Mouse (Mus musculus) kidney, postnatal 0 days (tissue): Measurements from ENCODE around the gene Wars2. TPM values are rescaled to one million over a fixed set of nuclear protein-coding genes. Genes with fewer than 3 reads are reported as not detected.

ENCODE experiments used
- ATAC-seq: fragments of 200-750 bp; cut with Nextera tagmentation; replicated peaks from 2 replicates; pipeline ENCODE4 v1.8.0; 2017; ENCODE audit warnings: low read depth, moderate number of reproducible peaks, moderate TSS enrichment, moderate library complexity; ENCODE audit not compliant: low FRiP score
- DNase-seq: peaks from one replicate; pipeline ENCODE4 v3.0.0-alpha.2; 2016; ENCODE audit warnings: low spot score
- H3K27ac ChIP-seq: fragments of 300-500 bp; sonication (generic); 2 replicates; pipeline ENCODE4 v1.5.1; 2014; ENCODE audit warnings: mild to moderate bottlenecking
- H3K27me3 ChIP-seq: fragments of 300-500 bp; sonication (generic); 2 replicates; pipeline ENCODE4 v1.6.1; 2014; ENCODE audit warnings: low read length, mixed read lengths; ENCODE audit not compliant: insufficient read depth
- H3K36me3 ChIP-seq: fragments of 300-500 bp; sonication (generic); 2 replicates; pipeline ENCODE4 v1.6.1; 2014; ENCODE audit warnings: low read length, mixed read lengths; ENCODE audit not compliant: insufficient read depth
- H3K4me1 ChIP-seq: fragments of 300-500 bp; sonication (generic); replicated peaks from 2 replicates; pipeline ENCODE4 v1.6.1; 2014; ENCODE audit warnings: antibody characterized with exemption, low read length, mixed read lengths; ENCODE audit not compliant: insufficient read depth
- H3K4me2 ChIP-seq: fragments of 300-500 bp; sonication (generic); 2 replicates; pipeline ENCODE4 v1.6.1; 2014; ENCODE audit warnings: mild to moderate bottlenecking, low read length, moderate library complexity, mixed read lengths
- H3K4me3 ChIP-seq: fragments of 300-500 bp; sonication (generic); replicated peaks from 2 replicates; pipeline ENCODE4 v1.5.1; 2014; ENCODE audit warnings: low read depth, low read length
- H3K9ac ChIP-seq: fragments of 300-500 bp; sonication (generic); 2 replicates; pipeline ENCODE4 v1.6.1; 2014; ENCODE audit warnings: low read depth, low read length
- H3K9me3 ChIP-seq: fragments of 300-500 bp; sonication (generic); replicated peaks from 2 replicates; pipeline ENCODE4 v1.6.1; 2016; ENCODE audit warnings: low read length, inconsistent platforms, mixed read lengths
- CTCF ChIP-seq: IDR thresholded peaks from 2 replicates; pipeline ENCODE4 v1.5.1; 2016; ENCODE audit warnings: antibody characterized with exemption, low read depth, mild to moderate bottlenecking, moderate library complexity
- WGBS: fragments of 180-500 bp; shearing (Covaris S2); extraction: QIAGEN DNeasy Blood & Tissue Kit; methylation state at CpG from one replicate; pipeline ENCODE4 v1.1.7; 2014; 5-methylcytosine and 5-hydroxymethylcytosine counted together
- polyA plus RNA-seq: library from polyadenylated mRNA; unstranded; fragments of >200 nt; fragmentation: Nextera tagmentation; extraction: Ambion mirVana; gene quantifications from 2 replicates; pipeline ENCODE4 v1.2.1, GENCODE M21; 2015

The Wars2 gene
- polyA plus RNA-seq, 1 experiment from 2014 or later: 6.4 TPM

DNA sequence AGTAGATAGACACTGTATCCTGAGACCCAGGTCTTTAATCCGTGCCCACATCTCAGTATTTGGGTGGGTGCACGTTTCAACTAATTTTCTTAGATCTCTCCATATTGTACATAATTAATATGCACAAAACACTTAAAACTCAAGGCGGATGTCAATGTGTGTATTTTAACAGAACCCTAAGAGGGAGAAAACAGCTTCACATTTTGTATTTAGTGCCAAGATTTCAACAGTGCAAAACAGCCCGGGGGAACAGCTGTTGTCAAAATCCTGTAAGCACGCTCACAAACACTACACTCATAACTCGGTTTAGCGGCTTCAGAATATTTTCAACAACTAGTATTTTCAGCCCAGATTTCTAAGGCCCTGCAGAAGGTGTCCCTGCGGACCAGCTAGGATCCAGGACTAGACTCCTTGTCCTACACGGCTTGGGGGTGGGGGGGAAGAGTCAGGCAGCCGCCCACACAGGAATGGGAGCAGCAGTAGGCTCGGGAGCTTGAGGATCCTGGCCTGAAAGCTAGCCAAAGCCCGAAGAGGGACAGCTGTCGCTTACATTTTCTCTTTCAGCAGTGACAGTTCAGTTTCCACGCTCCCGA lies 113.8 kb downstream of the Wars2 start:
- no peak for TF ChIP-seq CTCF
- H3K36me3 ChIP-seq: no peaks in the 10 kb centered on the region
- peaks cover 89% of the 10 kb centered on the region for H3K27me3 ChIP-seq
- no peaks in the 10 kb centered on the region for H3K9me3 ChIP-seq
- no peak overlapping the region for H3K4me2 ChIP-seq
- no peak overlapping the region for H3K9ac ChIP-seq
- H3K4me3 ChIP-seq: no peak overlapping the region
- H3K27ac ChIP-seq: no peak overlapping the region
- H3K4me1 ChIP-seq: peaks cover 6% of the 10 kb centered on the region
- 1% methylated on average over 15 of the region's 15 CpGs for whole genome bisulfite sequencing
- no peak for DNase-seq
- no peak for ATAC-seq

DNA sequence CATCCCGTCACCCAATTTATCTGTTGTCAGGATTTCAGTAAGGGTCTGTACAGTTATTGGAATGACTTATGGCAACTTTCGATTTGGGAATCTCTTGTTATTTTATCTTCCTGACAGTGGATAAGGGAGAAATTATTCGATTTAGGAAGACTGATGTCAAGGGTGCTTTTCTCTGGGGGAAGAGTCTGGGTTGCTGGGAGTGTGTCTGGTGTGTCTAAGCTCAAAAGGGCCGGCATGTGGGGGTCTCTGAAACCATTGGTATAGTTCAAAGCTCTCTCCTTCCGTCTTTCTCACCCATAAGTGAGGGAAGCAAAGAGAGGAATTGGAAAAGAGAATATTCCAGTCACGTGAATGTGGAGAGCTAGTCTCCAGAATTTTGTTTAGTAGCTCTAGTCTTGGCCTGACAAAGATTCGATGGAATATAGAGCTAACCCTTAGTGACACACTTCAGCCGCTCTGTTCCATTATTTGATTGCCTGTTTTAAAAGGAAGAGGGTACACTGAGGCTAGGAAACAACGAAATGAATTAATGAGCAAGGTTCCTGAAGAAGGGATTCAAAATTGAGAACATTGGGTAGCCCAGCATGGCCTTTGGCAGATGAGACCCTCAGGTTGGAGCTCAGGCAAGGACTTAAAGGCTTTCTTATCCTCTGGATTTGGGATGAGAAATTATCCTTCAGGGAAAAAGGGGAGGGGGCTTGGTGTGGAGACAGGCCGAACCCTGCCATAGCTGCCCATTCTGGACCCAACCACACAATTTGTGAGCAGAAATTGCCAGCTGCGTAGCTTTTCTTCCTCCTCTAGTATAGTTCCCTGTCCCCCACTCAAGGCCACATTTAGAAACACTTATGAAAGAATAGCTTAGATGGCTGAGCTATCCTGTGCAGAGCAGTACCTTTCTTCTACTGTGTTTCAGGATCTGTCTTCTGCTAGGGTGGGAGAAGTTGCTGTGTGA lies 114.8 kb downstream of the Wars2 start:
- Histone ChIP-seq H3K9me3 (no peaks in the 10 kb centered on the region), H3K4me1 (peaks cover 6% of the 10 kb centered on the region), H3K4me2 (no peak overlapping the region), H3K9ac (no peak overlapping the region), H3K27me3 (peaks cover 86% of the 10 kb centered on the region), H3K36me3 (no peaks in the 10 kb centered on the region), H3K4me3 (no peak overlapping the region), H3K27ac (no peak overlapping the region)
- ATAC-seq (no peak), DNase-seq (no peak)
- no peak for TF ChIP-seq CTCF
- WGBS: 6% methylated on average over 11 of the region's 11 CpGs

DNA sequence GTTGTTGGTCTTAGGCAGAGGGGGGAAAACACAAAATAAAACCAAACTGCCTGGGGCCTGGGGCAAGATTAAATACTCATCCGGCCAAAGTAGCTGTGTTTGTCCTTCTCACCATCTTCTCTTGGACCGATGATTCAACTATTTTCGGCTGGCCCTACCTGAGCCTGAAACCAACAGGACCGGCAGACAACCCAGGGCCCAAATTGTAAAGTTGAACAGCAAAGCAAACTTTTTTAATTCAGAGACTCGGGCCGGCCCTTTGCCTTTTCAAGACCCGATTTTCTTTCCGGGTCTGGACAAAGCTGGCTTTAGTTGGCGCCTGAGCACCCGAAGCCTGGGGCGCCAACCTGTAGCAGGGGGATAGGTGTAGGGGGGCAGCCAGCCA lies 115.5 kb downstream of the Wars2 start:
- Histone ChIP-seq H3K36me3 (no peaks in the 10 kb centered on the region), H3K4me2 (no peak overlapping the region), H3K27ac (no peak overlapping the region), H3K9me3 (no peaks in the 10 kb centered on the region), H3K9ac (no peak overlapping the region), H3K4me1 (peaks cover 6% of the 10 kb centered on the region), H3K4me3 (no peak overlapping the region), H3K27me3 (peaks cover 85% of the 10 kb centered on the region)
- ATAC-seq: no peak
- WGBS: 6% methylated on average over 11 of the region's 11 CpGs
- DNase-seq: no peak
- TF ChIP-seq CTCF: no peak

DNA sequence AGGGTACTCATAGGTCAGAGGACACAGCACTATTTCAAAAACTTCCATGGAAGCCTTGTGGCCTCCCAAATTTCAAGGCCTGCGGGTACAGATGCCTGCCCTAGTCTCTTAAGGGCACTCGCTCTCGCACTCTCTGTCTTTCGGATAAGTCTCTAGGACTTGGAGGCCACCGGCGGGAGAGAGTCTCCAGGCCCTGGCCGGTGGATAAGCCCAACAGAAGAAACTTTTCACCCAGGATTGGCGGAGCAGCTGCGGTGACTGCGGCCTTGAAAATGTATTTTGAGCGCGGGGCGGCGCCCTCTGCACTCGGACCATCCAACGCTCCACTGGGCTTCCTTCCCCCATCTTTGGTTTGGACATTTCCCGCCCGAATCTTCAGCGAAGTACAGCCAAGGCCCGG lies 115.9 kb downstream of the Wars2 start:
- Histone ChIP-seq H3K4me3 (no peak overlapping the region), H3K27ac (no peak overlapping the region), H3K9ac (no peak overlapping the region), H3K9me3 (no peaks in the 10 kb centered on the region), H3K27me3 (peaks cover 85% of the 10 kb centered on the region), H3K4me2 (no peak overlapping the region), H3K4me1 (peaks cover 6% of the 10 kb centered on the region), H3K36me3 (no peaks in the 10 kb centered on the region)
- 4% methylated on average over 20 of the region's 20 CpGs for WGBS
- TF ChIP-seq CTCF: peak; percentile 26; the same call in 1 of the 2 replicates
- ATAC-seq (no peak), DNase-seq (no peak)

DNA sequence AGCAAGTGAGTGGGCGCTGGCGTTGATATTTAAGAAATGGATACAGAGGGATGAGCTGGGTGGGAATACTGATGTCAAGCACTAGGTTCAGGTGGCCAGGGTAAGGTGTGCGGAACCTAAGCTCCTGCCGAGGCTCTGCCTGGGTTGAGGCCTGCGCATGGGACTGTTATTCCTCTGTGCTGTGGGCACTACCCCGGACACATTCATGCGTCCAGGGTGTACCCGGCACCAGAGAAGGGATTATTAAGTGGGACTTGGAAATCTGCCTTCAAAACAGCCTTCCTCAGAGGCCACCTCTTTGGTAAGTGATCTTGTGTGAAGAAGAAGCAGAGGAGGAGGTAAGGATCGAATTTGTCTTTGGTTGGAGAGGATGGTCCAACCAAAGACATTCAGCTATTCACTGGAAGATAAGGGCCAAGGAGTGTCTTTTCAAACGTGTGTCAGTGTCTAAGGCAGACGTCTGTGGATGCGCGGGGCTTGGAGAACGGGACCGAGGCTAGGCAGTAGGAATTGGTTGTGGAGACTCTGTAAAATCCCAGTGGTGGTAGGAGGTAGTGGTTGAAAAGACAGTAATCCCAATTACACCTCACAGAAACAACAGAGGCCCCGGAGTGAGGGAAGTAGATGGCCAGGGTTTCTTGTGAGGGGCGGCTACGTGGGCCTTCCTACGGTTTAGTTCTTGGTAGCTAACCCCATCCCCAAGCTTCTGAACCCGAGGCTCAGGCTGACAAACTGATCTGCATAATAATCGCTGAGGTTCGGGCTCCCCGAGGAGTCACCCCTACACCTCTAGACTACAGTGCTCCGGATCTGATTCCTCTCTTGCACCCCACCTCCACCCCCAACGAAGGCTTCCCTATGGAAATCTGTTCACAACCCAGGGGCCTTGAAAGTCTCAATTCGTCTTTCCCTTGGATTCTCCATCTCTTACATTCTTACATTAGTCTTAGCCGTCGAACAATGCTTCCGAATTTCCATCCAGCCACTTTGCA lies 117.0 kb downstream of the Wars2 start:
- DNase-seq (no peak), ATAC-seq (no peak)
- H3K27me3 ChIP-seq: peaks cover 86% of the 10 kb centered on the region
- H3K27ac ChIP-seq: no peak overlapping the region
- H3K4me2 ChIP-seq: no peak overlapping the region
- H3K9ac ChIP-seq: no peak overlapping the region
- peaks cover 6% of the 10 kb centered on the region for H3K4me1 ChIP-seq
- WGBS: 1% methylated on average over 29 of the region's 29 CpGs
- no peaks in the 10 kb centered on the region for H3K36me3 ChIP-seq
- H3K9me3 ChIP-seq: no peaks in the 10 kb centered on the region
- TF ChIP-seq CTCF: no peak
- H3K4me3 ChIP-seq: no peak overlapping the region

DNA sequence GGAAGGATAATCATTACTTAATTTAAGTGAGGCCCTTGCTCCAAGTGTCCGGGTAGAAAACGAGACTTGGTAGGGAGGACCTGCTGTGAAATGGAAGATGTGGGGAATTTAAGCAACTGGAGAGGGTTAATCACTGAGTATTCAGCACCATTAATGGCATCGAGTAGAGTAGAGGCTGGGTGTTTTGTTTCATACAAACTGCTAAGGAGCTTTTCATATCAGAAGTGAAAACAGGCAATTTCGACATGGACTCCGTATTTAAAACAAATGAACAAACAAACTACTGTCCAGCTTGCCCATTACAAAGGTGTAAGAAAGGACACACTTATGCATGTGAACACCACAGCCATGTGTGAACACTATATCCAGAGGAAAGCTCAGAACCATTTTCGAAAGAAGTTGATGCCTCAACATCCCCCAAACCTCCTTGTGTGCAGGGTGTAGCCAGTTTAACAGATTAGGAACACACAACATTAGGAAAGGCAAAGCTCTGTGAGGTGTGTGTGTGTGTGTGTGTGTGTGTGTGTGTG lies 118.9 kb downstream of the Wars2 start:
- TF ChIP-seq CTCF: no peak
- no peak overlapping the region for H3K27ac ChIP-seq
- H3K4me1 ChIP-seq: no peaks in the 10 kb centered on the region
- H3K9ac ChIP-seq: no peak overlapping the region
- no peaks in the 10 kb centered on the region for H3K36me3 ChIP-seq
- no peak overlapping the region for H3K4me3 ChIP-seq
- ATAC-seq: no peak
- no peak overlapping the region for H3K4me2 ChIP-seq
- no peak for DNase-seq
- no peaks in the 10 kb centered on the region for H3K9me3 ChIP-seq
- H3K27me3 ChIP-seq: peaks cover 89% of the 10 kb centered on the region
- 5% methylated on average over 6 of the region's 6 CpGs for WGBS
